Mouse (Mus musculus): ENCODE results near the gene Gcn1l1. TPM values are rescaled to one million over a fixed set of nuclear protein-coding genes. Genes with fewer than 3 reads are reported as not detected.

The Gcn1l1 gene
- total RNA-seq, 2 experiments from 2014 or later, result 70.7 to 73.2 TPM

DNA sequence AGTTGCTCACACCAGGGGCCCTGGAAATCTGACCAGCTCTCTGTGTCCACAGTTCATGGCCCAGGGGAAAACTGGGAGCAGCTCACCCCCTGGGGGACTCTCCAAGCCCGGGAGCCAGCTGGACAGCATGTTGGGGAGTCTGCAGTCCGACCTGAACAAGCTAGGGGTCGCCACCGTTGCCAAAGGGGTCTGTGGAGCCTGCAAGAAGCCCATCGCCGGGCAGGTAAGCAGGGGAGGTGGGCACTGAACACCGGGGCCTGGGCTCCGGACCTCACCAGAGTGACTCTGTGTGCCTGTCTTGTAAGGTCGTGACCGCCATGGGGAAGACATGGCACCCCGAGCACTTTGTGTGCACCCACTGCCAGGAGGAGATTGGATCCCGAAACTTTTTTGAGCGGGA, 13.3 kb upstream of the Gcn1l1 start:
- DNase-seq (ENCODE audit: extremely low spot score in 1 of 2, low spot score in 2 of 2), result no peak
- intact Hi-C loops (cut with DNase I), result no loop called here
- no peak overlapping the region for H3K4me3 ChIP-seq
- H3K27ac ChIP-seq, result no peak overlapping the region
- TF ChIP-seq CTCF (IDR thresholded peaks at IDR 0.05), result no peak

DNA sequence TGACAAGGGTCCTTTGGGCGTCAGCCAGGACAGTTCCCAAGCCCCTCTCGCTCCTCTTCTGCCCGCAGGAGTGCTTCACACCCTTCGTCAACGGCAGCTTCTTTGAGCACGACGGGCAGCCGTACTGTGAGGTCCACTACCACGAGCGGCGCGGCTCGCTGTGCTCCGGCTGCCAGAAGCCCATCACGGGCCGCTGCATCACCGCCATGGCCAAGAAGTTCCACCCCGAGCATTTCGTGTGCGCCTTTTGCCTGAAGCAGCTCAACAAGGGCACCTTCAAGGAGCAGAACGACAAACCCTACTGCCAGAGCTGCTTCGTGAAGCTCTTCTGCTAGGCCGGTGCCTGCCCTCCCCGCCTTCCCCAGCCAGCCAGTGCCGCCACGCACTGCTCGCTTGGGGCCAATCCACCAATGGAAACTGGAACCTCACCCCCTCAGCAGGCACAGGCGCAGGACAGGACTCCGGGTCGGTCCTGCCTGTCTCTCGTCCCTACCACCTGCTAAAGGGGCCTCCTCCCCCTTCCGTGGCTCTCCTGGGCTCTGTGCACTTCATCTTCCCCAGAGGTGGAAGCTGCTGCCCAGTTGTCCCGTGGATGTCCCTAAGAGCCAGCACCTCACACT, 11.1 kb upstream of the Gcn1l1 start:
- no peak overlapping the region for H3K4me3 ChIP-seq
- DNase-seq (ENCODE audit: extremely low spot score in 1 of 2, low spot score in 2 of 2), result no peak
- no peak for TF ChIP-seq CTCF (IDR thresholded peaks at IDR 0.05)
- intact Hi-C loops (cut with DNase I), result no loop called here
- no peak overlapping the region for H3K27ac ChIP-seq

DNA sequence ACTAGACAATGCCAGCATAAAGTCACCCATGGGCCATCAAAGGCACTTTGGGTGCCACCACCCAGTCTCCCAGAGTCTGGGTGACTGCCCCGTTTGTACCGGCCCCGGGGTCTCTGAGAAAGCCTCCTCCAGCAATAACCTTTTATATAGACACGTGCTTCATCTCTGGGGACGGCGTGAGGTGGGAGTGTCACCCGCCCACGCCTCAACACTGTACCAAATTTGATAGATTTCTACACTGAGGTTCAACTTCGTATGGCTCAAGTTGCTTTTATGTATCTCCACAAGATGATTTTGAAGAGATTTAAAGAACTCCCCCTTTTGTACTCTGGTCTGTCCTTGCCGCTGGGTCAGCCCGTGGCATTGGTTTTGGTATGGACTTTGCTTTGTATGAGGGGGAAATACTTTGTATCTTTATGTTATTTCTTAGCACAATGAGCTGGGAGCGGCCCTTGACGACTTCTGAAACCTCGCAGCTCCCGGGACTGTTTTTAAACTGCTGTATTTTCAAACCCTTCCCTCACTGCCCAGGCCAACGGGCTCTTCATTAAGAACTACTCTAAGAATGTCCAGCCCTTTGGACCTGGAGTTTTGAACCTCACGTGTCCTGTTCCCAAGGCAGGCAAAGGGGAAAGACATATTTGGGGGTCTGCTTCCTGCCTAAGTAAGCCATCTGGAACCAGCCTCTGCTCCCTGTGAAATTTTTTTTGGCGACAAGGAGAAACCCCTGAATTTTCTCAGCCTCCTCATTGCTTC, 10.3 kb upstream of the Gcn1l1 start:
- no peak overlapping the region for H3K4me3 ChIP-seq
- no peak for DNase-seq (ENCODE audit: extremely low spot score in 1 of 2, low spot score in 2 of 2)
- H3K27ac ChIP-seq, result no peak overlapping the region
- TF ChIP-seq CTCF (IDR thresholded peaks at IDR 0.05), result no peak
- intact Hi-C loops (cut with DNase I), result loop anchor here (5.0 kb wide), 1 partner anchor 47 kb away; the partner anchor contains the start of gene Pxn

DNA sequence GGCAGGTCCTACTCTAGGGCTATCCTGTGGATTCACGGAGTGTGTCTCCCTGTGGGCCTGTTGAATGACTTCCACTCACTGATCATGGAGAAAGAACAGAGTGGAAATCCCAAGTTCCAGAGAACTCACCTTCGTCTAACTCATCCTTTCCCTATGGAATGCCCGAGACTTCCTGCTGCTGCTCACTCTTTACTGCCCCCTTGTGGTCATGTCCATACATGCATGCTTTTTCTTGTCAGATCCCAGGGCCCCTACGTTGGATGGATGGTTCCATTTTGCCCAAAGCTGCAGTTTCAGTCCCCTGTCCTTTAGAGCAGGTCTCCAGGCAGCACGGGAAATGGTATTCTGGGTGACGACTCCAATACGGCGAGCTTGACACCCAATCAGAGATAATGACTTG, 8.8 kb upstream of the Gcn1l1 start:
- peak; percentile 99 for TF ChIP-seq CTCF (IDR thresholded peaks at IDR 0.05)
- no peak overlapping the region for H3K27ac ChIP-seq
- intact Hi-C loops (cut with DNase I), result loop anchor here (5.0 kb wide), 1 partner anchor 49 kb away; the partner anchor contains the start of gene Pxn
- peak; percentile 60 to 74 for DNase-seq (ENCODE audit: extremely low spot score in 1 of 2, low spot score in 2 of 2)
- H3K4me3 ChIP-seq, result no peak overlapping the region

DNA sequence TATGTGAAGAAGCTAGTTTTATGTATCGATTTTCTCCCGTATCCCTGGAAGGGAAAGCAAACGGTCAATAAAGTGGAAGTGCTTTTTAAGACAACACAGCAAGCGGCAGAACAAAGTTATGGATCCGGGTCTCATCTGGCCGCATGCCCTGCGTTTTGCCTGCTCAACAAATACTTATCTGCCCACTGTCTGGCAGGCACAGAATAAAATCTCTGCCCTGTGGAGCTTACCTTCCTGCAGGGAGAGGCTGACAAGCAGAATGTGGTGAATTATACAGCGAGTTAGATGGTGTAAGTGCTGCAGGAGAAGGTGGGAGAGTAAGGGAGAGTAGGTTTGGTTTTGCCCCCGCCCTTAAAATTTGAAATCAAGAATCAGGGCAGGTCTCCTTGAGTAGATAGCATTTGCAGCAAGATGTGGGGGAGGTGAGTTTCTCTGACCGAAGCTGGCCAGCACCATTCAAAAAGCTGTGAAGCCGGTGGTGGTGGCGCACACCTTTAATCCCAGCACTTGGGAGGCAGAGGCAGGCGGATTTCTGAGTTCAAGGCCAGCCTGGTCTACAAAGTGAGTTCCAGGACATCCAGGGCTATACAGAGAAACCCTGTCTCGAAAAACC, 6.8 kb upstream of the Gcn1l1 start:
- Histone ChIP-seq H3K4me3 (no peak overlapping the region), H3K27ac (no peak overlapping the region)
- no peak for DNase-seq (ENCODE audit: extremely low spot score in 1 of 2, low spot score in 2 of 2)
- intact Hi-C loops (cut with DNase I), result loop anchor here (5.0 kb wide), 1 partner anchor 51 kb away; the partner anchor contains the start of gene Pxn
- TF ChIP-seq CTCF (IDR thresholded peaks at IDR 0.05), result no peak

DNA sequence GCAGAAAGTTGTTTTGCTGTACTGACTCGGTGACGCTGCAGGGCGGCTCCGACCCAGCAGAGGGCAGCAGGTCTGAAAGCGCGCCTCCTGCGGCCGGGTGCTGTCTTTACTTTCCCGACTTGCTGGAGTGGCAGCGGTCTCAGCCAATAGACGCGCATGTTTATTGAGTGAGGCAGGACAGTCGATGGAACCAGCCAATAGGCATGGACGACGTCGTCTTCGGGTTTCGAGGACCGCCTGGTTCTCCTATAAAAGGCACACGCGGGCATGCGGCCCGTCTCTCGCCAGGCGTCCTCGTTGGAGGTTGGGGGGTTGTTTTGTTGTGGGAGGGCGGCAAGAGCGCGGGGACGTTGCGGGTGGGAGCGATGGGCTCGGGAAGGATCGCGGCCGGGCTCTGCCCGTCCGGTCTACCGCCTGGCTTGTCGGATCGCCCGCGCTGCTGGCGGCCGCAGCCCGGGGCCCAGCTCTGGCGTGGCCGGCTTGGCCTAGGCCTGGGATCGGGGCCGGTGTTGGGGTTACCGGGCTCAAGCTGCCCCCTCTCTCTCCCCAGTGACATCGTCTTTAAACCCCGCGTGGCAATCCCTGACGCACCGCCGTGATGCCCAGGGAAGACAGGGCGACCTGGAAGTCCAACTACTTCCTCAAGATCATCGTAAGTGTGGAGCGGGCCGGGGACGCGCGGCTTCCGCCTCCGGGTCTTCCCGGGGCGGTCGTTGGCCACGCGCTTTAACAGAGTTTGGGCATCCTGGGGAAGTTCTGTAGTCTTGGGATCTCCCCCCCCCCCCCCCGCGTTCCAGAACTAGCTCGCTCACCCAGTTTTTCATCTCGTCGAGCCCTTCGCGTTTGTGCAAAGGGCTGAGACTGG, 5.6 kb upstream of the Gcn1l1 start, which contains the start of gene Rplp0:
Gene Rplp0, plus strand, starts transcription at position 231 of the 865 bp plus-strand sequence.
- intact Hi-C loops (cut with DNase I), result loop anchor here (5.0 kb wide), 1 partner anchor 52 kb away; the partner anchor contains the start of gene Pxn
- Histone ChIP-seq H3K4me3 (peak within 1 kb of the TSS; percentile 88), H3K27ac (peak within 1 kb of the TSS; percentile 95)
- peak; percentile 99 for TF ChIP-seq CTCF (IDR thresholded peaks at IDR 0.05)
- DNase-seq (ENCODE audit: extremely low spot score in 1 of 2, low spot score in 2 of 2), result peak; percentile 100

DNA sequence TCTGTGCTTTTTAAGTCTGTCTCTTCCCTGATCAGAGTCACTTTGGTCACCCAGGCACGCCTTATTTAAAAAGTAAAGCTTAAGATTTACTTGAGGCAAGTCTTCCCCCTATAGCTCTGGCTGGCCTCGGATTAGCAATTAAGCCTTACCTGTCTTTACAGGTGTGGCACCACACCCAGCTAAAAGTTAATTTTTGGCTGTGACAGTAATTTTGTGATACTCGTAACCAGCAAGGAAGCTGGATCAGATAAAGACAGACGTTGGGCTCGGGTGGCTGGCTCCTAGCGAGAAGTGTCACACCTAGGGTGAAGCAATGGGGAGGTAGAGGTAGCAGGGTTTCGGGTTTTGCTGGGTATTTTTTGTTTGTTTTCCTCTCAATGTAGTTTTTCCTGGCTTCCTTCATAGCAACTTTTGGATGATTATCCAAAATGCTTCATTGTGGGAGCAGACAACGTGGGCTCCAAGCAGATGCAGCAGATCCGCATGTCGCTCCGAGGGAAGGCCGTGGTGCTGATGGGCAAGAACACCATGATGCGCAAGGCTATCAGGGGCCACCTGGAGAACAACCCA, 4.6 kb upstream of the Gcn1l1 start:
- DNase-seq (ENCODE audit: extremely low spot score in 1 of 2, low spot score in 2 of 2), result no peak
- TF ChIP-seq CTCF (IDR thresholded peaks at IDR 0.05), result no peak
- Histone ChIP-seq H3K27ac (no peak overlapping the region), H3K4me3 (peak overlapping the region; percentile 88)
- intact Hi-C loops (cut with DNase I), result no loop called here

DNA sequence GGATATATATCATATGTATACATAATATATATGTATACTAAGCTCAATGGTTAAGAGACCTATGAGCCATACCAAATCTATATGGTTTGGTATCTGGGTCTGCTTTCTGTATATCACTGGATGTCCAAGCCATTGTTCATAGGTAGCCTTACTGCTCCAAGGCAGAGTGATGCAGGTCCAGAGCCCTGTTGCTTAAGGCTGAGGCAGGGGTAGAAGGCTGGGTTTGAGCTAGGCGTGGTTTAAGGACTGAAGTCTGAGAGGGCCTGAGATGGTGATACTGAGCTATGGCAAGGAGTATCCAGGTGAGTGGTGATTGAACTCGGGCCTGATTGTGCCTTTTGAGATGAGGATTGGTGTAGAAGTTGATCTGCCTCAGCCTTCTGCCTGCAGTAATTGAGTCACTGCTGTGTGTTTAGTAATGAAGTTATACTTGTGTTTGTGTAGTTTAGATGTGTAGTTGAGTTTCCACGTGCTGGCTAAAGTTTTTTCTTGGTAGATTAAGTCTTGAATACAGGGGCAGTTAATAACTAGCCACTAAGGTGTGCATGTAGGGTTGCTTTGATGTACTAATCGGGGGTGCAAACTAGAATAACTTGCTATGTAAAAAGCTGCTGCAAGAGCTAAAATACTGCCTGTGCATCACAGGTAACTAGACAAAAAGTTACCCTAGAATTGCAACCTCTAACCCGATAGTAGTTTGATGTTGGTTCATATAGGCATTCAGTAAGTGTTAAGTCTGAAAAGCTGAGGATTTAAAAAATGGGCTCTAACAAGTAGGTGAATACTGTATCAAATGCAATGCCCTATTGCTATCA, 1.1 kb upstream of the Gcn1l1 start:
- intact Hi-C loops (cut with DNase I), result no loop called here
- Histone ChIP-seq H3K4me3 (peak overlapping the region; percentile 70), H3K27ac (no peak overlapping the region)
- TF ChIP-seq CTCF (IDR thresholded peaks at IDR 0.05), result no peak
- no peak for DNase-seq (ENCODE audit: extremely low spot score in 1 of 2, low spot score in 2 of 2)

- TF ChIP-seq CTCF (IDR thresholded peaks at IDR 0.05), result no peak
- H3K27ac ChIP-seq, result peak overlapping the region; percentile 60
- DNase-seq (ENCODE audit: extremely low spot score in 1 of 2, low spot score in 2 of 2), result no peak
- H3K4me3 ChIP-seq, result peak overlapping the region; percentile 70
- intact Hi-C loops (cut with DNase I), result no loop called here
Measured at GRCm38 (mm10) chr5:115565403-115565802, 349 bp downstream of the Gcn1l1 start.

GRCm38 (mm10) chr5:115568681-115569080, 3.6 kb downstream of the Gcn1l1 start:
- intact Hi-C loops (cut with DNase I), result no loop called here
- no peak for TF ChIP-seq CTCF (IDR thresholded peaks at IDR 0.05)
- H3K27ac ChIP-seq, result no peak overlapping the region
- DNase-seq (ENCODE audit: extremely low spot score in 1 of 2, low spot score in 2 of 2), result no peak
- no peak overlapping the region for H3K4me3 ChIP-seq
